ENCODE assay signal across 8 mouse cellular contexts in genomic region chr17:26113181-26113948, GRCm38 (mm10). TPM values are rescaled to one million over a fixed set of nuclear protein-coding genes. Genes with fewer than 3 reads are reported as not detected.
A peak's percentile ranks its signal among the peaks of the same experiment; 100 is the strongest.
DNase-seq lines count a peak whose midpoint lies in the region; ATAC-seq and TF ChIP-seq lines count a peak whose summit lies in the region.

Tmem8 (plus strand) TSS chr17:26113299.

- H3K27me3 ChIP-seq in C2C12 (ENCODE audit: control insufficient read depth, insufficient read depth, insufficient read length), result peaks cover 40% of the 10 kb centered on the region
- H3K27me3 ChIP-seq in embryonic facial prominence, embryonic 15.5 days, result peaks cover 83% of the 10 kb centered on the region
- H3K27me3 ChIP-seq in heart, embryonic 16.5 days (ENCODE audit: control insufficient read depth, insufficient read depth, low read length), result peaks cover 73% of the 10 kb centered on the region
- peaks cover 44% of the 10 kb centered on the region for H3K27me3 ChIP-seq in liver, postnatal 0 days (ENCODE audit: insufficient read depth, low read length)
- peaks cover 66% of the 10 kb centered on the region for H3K27me3 ChIP-seq in neural tube, embryonic 12.5 days (replicated peaks)

- peak within 1 kb of the TSS; percentile 96 for H3K4me2 ChIP-seq in embryonic facial prominence, embryonic 15.5 days (replicated peaks)
- peak within 1 kb of the TSS; percentile 86 for H3K4me2 ChIP-seq in heart, embryonic 16.5 days (ENCODE audit: low read depth, low read length)
- peak within 1 kb of the TSS; percentile 92 for H3K4me2 ChIP-seq in liver, postnatal 0 days (ENCODE audit: low read depth, low read length)
- peak within 1 kb of the TSS; percentile 96 for H3K4me2 ChIP-seq in neural tube, embryonic 12.5 days (replicated peaks)

- peak within 1 kb of the TSS; percentile 21 for H3K4me3 ChIP-seq in C2C12 (ENCODE audit: insufficient read depth, poor library complexity, severe bottlenecking)
- peak within 1 kb of the TSS; percentile 58 for H3K4me3 ChIP-seq in embryonic facial prominence, embryonic 15.5 days (replicated peaks)
- peak within 1 kb of the TSS; percentile 72 for H3K4me3 ChIP-seq in heart, embryonic 16.5 days (ENCODE audit: low read length)
- peak within 1 kb of the TSS; percentile 75 for H3K4me3 ChIP-seq in liver, postnatal 0 days (ENCODE audit: low read depth, low read length)
- H3K4me3 ChIP-seq in neural tube, embryonic 12.5 days, result peak within 1 kb of the TSS; percentile 70

- peak; percentile 52 for ATAC-seq in embryonic facial prominence, embryonic 15.5 days (ENCODE audit: insufficient number of reproducible peaks, low FRiP score, low TSS enrichment, low read depth)
- ATAC-seq in heart, embryonic 16.5 days (replicated peaks; ENCODE audit: extremely low read depth, insufficient read depth, low FRiP score), result peak; percentile 69
- ATAC-seq in liver, postnatal 0 days, result peak; percentile 81
- peak; percentile 51; the same call in 1 of the 2 replicates for ATAC-seq in neural tube, embryonic 12.5 days (ENCODE audit: low FRiP score, low read depth)

- H3ac ChIP-seq in C2C12 (ENCODE audit: control insufficient read depth, insufficient read length, low read depth), result peak within 1 kb of the TSS; percentile 57

- no peak for TF ChIP-seq EP300 in liver, postnatal 0 days (IDR thresholded peaks at IDR 0.05; ENCODE audit: low read depth)

- no peaks in the 10 kb centered on the region for H3K79me2 ChIP-seq in C2C12 (ENCODE audit: control insufficient read depth, insufficient read depth)

- TF ChIP-seq CTCF in C2C12 (IDR thresholded peaks at IDR 0.05; ENCODE audit: control insufficient read depth, insufficient read depth, insufficient read length), result no peak
- peak; percentile 45 for TF ChIP-seq CTCF in liver, postnatal 0 days (IDR thresholded peaks at IDR 0.05; ENCODE audit: low read depth)

- H3K4me1 ChIP-seq in embryonic facial prominence, embryonic 15.5 days, result peaks cover 12% of the 10 kb centered on the region
- H3K4me1 ChIP-seq in heart, embryonic 16.5 days (ENCODE audit: control insufficient read depth, insufficient read depth, low read length), result peaks cover 7% of the 10 kb centered on the region; the same call in 1 of the 2 replicates
- H3K4me1 ChIP-seq in liver, postnatal 0 days (ENCODE audit: insufficient read depth), result peaks cover 22% of the 10 kb centered on the region
- H3K4me1 ChIP-seq in neural tube, embryonic 12.5 days, result peaks cover 13% of the 10 kb centered on the region

- H3K79me3 ChIP-seq in C2C12 (ENCODE audit: low read depth), result no peaks in the 10 kb centered on the region

- WGBS in embryonic facial prominence, embryonic 15.5 days, result under 1% methylated on average over 71 of the region's 75 CpGs
- under 1% methylated on average over 75 of the region's 75 CpGs for WGBS in heart, embryonic 16.5 days
- WGBS in liver, postnatal 0 days (ENCODE audit: insufficient replicate concordance), result 0% methylated on average over 43 of the region's 75 CpGs
- WGBS in neural tube, embryonic 12.5 days, result 1% methylated on average over 75 of the region's 75 CpGs

- H3K9me3 ChIP-seq in embryonic facial prominence, embryonic 15.5 days (replicated peaks), result no peaks in the 10 kb centered on the region
- no peaks in the 10 kb centered on the region for H3K9me3 ChIP-seq in heart, embryonic 16.5 days (replicated peaks; ENCODE audit: control insufficient read depth, low read length)
- H3K9me3 ChIP-seq in liver, postnatal 0 days (ENCODE audit: low read length), result no peaks in the 10 kb centered on the region
- H3K9me3 ChIP-seq in neural tube, embryonic 12.5 days, result no peaks in the 10 kb centered on the region

- DNase-seq in adrenal gland, postnatal 25 days, result peak; percentile 77
- peak; percentile 81 to 93 for DNase-seq in kidney, postnatal 25 days
- peak; percentile 85 for DNase-seq in liver, postnatal 0 days
- peak; percentile 79 for DNase-seq in testis, postnatal 10 days (ENCODE audit: low spot score)

- H3K27ac ChIP-seq in embryonic facial prominence, embryonic 15.5 days (replicated peaks), result no peak within 1 kb of the TSS
- no peak within 1 kb of the TSS for H3K27ac ChIP-seq in heart, embryonic 16.5 days (ENCODE audit: low read length)
- H3K27ac ChIP-seq in liver, postnatal 0 days (ENCODE audit: low read depth), result peak within 1 kb of the TSS; percentile 62
- H3K27ac ChIP-seq in neural tube, embryonic 12.5 days, result no peak within 1 kb of the TSS

- no peaks in the 10 kb centered on the region for H3K36me3 ChIP-seq in C2C12 (ENCODE audit: control insufficient read depth, insufficient read depth)
- no peaks in the 10 kb centered on the region for H3K36me3 ChIP-seq in embryonic facial prominence, embryonic 15.5 days
- no peaks in the 10 kb centered on the region for H3K36me3 ChIP-seq in heart, embryonic 16.5 days (ENCODE audit: control insufficient read depth, insufficient read depth)
- H3K36me3 ChIP-seq in liver, postnatal 0 days (replicated peaks; ENCODE audit: insufficient read depth, low read length), result no peaks in the 10 kb centered on the region
- H3K36me3 ChIP-seq in neural tube, embryonic 12.5 days, result no peaks in the 10 kb centered on the region

- peak within 1 kb of the TSS; percentile 42; the same call in 1 of the 2 replicates for H3K9ac ChIP-seq in embryonic facial prominence, embryonic 15.5 days
- peak within 1 kb of the TSS; percentile 75 for H3K9ac ChIP-seq in heart, embryonic 16.5 days (ENCODE audit: low read length)
- H3K9ac ChIP-seq in liver, postnatal 0 days (replicated peaks), result peak within 1 kb of the TSS; percentile 82
- H3K9ac ChIP-seq in neural tube, embryonic 12.5 days, result peak within 1 kb of the TSS; percentile 76

TF ChIP-seq in C2C12, 6 proteins besides CTCF, POLR2A, EP300 and RAD21:
- TF ChIP-seq MYOD1 (IDR thresholded peaks at IDR 0.05; ENCODE audit: control insufficient read depth, insufficient read length, low read depth), result no peak
- no peak for TF ChIP-seq MYOG (IDR thresholded peaks at IDR 0.05; ENCODE audit: control insufficient read depth, extremely low read depth, insufficient read length)
- TF ChIP-seq USF1 (IDR thresholded peaks at IDR 0.05; ENCODE audit: low read depth), result no peak
- TF ChIP-seq CEBPB (IDR thresholded peaks at IDR 0.05; ENCODE audit: low read depth), result no peak
- TF ChIP-seq FOSL1 (IDR thresholded peaks at IDR 0.05; ENCODE audit: insufficient read depth, low read length, poor library complexity, severe bottlenecking), result no peak
- TF ChIP-seq MAX (IDR thresholded peaks at IDR 0.05), result no peak

RNA-seq across cellular contexts. Expression of gene Tmem8, which starts in this region (rescaled TPM):
- 1.5 TPM for polyA plus RNA-seq in C2C12 (2012; fragmentation: generic; extraction: Trizol)
- 8.6 and 10.8 TPM in 2 replicates for total RNA-seq in adrenal gland, postnatal 25 days (2021)
- 2.9 and 3.5 TPM in 2 replicates for polyA plus RNA-seq in embryonic facial prominence, embryonic 15.5 days (2015; fragmentation: Nextera tagmentation; extraction: Ambion mirVana)
- 0.87 and 1.0 TPM in 2 replicates for polyA plus RNA-seq in heart, embryonic 16.5 days (2015; fragmentation: Nextera tagmentation; extraction: Ambion mirVana)
- polyA plus RNA-seq in liver, postnatal 0 days (2015; fragmentation: Nextera tagmentation; extraction: Ambion mirVana), result 2.5 and 2.6 TPM in 2 replicates
- 2.3 and 2.4 TPM in 2 replicates for polyA plus RNA-seq in neural tube, embryonic 12.5 days (2016; fragmentation: Nextera tagmentation; extraction: Ambion mirVana)

Comparison
In these comparisons a context has a peak if more than half of its experiments do, and no peak if none do; other contexts are left out.
1. H3K4me3 ChIP-seq: peak in every context shown above with its lines; median percentile 75 in liver, postnatal 0 days; 72 in heart, embryonic 16.5 days; 70 in neural tube, embryonic 12.5 days; 58 in embryonic facial prominence, embryonic 15.5 days; 21 in C2C12.